Mouse (Mus musculus): ENCODE results near the gene Mtmr11.

GRCm38 (mm10) chr3:96192977-96193376, 31.2 kb downstream of the Mtmr11 start:
- TF ChIP-seq CTCF (IDR thresholded peaks at IDR 0.05; ENCODE audit: extremely low read depth, insufficient read length, insufficient replicate concordance, low read depth, low read length): no peak
- TF ChIP-seq POLR2A (IDR thresholded peaks at IDR 0.05; ENCODE audit: low read depth, low read length): no peak

All from small intestine, adult 2 months (tissue).